Mouse (Mus musculus) left cerebral cortex, adult 2 months (tissue): ENCODE measurements around the gene Mindy4b-ps. TPM values are rescaled to one million over a fixed set of nuclear protein-coding genes. Genes with fewer than 3 reads are reported as not detected.

ENCODE experiments used
- DNase-seq, 2 experiments: peaks; one replicate each; pipeline ENCODE4 v3.0.0; 2021 to 2022; ENCODE audit warnings: low spot score in 2 of 2, mixed read lengths in 1 of 2; ENCODE audit errors: extremely low spot score in 1 of 2
- H3K27ac ChIP-seq: fragments of 200-600 bp; 2 replicates; pipeline ENCODE4 v1.8.1; 2022
- H3K4me3 ChIP-seq: fragments of 200-600 bp; 2 replicates; pipeline ENCODE4 v1.8.1; 2022
- CTCF ChIP-seq: fragments of 200-600 bp; IDR thresholded peaks from 2 replicates; pipeline ENCODE4 v1.8.1; 2022; ENCODE audit warnings: antibody characterized with exemption, mild to moderate bottlenecking, moderate library complexity
- intact Hi-C: fragments of 180-260 bp; cut with DNase I; formaldehyde crosslinking; loops from one replicate; pipeline ENCODE4 v1.15.1; 2025
- total RNA-seq, 2 experiments: library from RNA; stranded (reverse); gene quantifications; 2 replicates each; pipeline ENCODE4 v1.2.3; 2021

The Mindy4b-ps gene
- total RNA-seq, 2 experiments from 2014 or later: 2.6 to 2.8 TPM

- intact Hi-C loops: loop anchor here (2.0 to 10.0 kb wide), 5 partner anchors 58 to 370 kb away; partner anchors contain the start of genes Med12l, Selenot and Tsc22d2
- no peak for DNase-seq
- TF ChIP-seq CTCF: peak; percentile 76
- Histone ChIP-seq H3K4me3 (no peak overlapping the region), H3K27ac (no peak overlapping the region)
These were observed 37.7 kb downstream of the Mindy4b-ps start for GRCm38 (mm10) chr3:58784219-58785092.

DNA sequence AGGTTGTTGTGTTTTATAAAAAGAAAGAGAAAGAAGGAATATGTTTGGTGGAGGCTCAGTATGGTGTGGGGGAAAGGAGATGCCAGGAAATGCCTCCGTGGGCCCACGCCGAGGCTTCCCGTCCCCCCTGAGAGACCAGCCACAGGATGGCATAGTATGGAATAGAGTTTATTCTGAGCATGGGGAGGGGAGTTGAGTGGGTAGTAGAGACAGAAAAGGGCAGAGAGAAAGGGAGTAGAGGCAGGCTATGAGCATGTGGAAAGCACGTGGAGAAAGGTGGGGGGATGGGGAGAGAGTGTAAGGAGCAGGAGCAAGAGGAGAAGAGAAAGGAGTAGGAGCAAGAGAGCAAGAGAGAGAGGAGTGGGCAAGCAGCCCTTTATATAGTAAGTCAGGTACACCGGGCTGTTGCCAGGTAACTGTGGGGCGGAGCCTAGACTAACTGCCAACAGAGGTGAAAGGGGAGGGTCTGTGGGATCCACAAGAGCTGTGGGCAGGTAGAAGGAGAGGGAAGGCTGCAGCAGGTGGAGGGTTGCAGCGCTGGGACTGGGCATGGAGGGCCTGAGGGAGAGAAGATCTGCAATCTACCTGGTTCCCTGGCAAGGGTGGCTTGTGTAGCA lies 38.4 kb downstream of the Mindy4b-ps start:
- no peak overlapping the region for H3K27ac ChIP-seq
- no peak overlapping the region for H3K4me3 ChIP-seq
- DNase-seq: no peak
- TF ChIP-seq CTCF: no peak
- intact Hi-C loops: loop anchor here (2.0 to 10.0 kb wide), 4 partner anchors 57 to 369 kb away; partner anchors contain the start of genes Selenot and Tsc22d2

DNA sequence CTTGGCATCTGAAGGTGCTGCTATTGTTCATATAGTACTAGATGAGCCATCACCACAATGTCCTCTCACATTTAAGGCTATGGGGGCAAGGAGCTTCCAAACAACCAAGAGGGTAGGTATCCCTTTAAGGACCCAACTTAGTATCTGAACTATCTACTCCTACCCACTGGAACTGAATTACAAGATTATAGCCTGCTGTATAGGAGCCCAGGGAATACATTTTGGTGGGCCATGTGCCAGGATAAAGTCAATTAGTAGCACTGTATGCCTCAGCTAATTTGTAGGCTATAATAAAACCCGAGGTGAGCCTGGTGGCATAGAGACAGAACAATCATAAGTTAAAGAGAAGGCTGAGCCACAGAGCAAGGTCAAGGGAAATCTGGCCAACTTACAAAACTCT lies 65.7 kb downstream of the Mindy4b-ps start:
- Histone ChIP-seq H3K27ac (no peak overlapping the region), H3K4me3 (no peak overlapping the region)
- TF ChIP-seq CTCF: no peak
- intact Hi-C loops: no loop called here
- DNase-seq: no peak

DNA sequence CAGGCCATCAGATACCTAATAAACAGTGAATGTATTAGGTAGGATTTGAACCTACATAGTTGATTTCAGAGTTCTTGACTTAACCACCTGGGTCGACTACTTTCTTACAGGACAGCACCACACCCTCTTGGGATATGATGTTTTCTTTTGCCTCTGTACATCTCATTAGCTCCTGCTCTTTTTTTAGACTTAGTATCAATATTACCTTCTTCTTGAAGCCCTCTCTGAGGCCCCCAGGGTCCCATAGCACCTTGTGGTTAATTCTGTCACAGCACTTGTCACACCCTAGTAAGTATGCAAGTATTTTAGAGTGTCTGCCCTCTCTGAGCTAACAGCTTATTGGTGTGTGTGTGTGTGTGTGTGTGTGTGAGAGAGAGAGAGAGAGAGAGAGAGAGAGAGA lies 66.3 kb downstream of the Mindy4b-ps start:
- no peak for TF ChIP-seq CTCF
- intact Hi-C loops: no loop called here
- Histone ChIP-seq H3K27ac (no peak overlapping the region), H3K4me3 (no peak overlapping the region)
- no peak for DNase-seq

- Histone ChIP-seq H3K4me3 (no peak overlapping the region), H3K27ac (no peak overlapping the region)
- no peak for TF ChIP-seq CTCF
- no peak for DNase-seq
- intact Hi-C loops: no loop called here
These were observed 67.8 kb downstream of the Mindy4b-ps start for GRCm38 (mm10) chr3:58754361-58754760.

DNA sequence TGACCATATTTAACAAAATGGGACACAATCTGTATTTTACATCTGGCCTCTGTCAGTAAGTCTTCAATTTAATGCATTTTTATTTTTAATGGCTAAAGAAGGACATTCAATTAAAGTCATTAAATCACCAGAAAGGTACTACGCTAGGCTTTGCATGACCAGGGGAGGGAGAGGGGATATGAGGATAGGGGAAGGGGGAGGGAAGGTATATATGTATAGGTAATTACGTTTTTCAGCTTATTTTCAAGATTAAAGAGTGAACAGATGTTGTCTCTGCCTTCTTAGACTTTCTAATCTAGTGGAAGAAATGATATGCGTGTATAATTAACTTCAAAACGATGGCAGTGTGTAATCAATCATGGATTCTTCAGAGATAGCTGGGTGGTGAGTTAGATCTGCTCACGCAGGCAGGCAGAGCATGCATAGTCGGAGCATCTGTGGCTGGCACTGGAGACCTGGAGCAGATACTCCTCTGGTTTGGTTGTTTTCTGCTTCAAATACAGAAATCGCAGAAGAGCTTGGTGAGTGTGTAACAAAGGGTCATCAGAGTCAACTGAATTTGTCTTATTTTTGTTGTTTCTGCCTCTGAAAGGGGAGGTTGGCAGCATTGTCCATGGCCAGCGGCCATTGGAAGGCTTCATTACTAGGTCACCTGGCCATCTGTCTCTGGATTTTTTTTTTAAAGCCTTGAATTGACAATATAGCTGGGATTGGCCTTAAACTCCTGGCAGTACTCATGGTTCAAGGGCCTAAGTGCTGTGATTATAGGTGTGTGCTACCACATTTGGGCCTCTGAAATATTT lies 70.1 kb downstream of the Mindy4b-ps start:
- TF ChIP-seq CTCF: no peak
- no peak overlapping the region for H3K27ac ChIP-seq
- no peak overlapping the region for H3K4me3 ChIP-seq
- DNase-seq: no peak
- intact Hi-C loops: no loop called here

DNA sequence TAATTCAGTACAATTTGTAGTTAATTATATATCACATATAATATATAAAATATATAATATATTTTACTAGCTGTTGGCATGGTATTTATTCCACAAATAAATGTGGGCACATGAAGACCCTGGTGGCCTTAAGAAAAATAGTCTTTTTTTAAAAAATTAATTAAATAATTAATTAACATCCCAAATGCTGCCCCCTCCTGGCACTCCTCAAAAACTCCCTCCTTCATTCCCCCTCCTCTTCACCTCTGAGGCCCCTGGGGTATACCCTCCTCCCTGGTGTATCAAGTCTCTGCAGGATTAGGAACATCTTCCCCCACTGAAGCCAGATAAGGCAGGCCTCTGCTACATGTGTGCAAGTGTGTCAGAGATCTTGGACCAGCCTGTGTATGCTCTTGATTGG lies 73.4 kb downstream of the Mindy4b-ps start:
- intact Hi-C loops: loop anchor here (2.0 kb wide), 1 partner anchor 26 kb away; no protein-coding TSS in a partner anchor
- Histone ChIP-seq H3K27ac (no peak overlapping the region), H3K4me3 (no peak overlapping the region)
- DNase-seq: no peak
- TF ChIP-seq CTCF: peak; percentile 33; the same call in 1 of the 2 replicates

DNA sequence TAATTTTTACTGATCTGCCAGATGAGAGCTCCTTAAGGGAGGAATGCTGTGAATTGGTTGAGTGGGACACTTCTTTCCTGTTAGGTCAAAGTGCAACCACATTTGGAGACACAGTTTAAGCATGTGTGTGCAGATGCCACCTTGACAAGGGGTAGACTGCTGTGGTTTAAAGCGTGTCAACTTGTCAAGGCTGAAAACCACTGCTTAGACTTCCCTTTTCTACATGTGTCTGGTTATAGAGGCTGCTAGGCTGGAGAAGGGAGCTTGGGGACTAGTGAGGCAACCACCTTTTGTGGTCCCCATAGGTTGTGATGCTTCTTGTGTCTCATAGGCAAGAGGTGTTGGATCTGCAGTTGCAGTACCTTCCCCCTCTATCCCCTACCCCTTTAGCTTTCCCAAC lies 74.2 kb downstream of the Mindy4b-ps start:
- H3K27ac ChIP-seq: no peak overlapping the region
- H3K4me3 ChIP-seq: no peak overlapping the region
- DNase-seq: no peak
- intact Hi-C loops: loop anchor here (2.0 kb wide), 1 partner anchor 25 kb away; no protein-coding TSS in a partner anchor
- TF ChIP-seq CTCF: no peak

DNA sequence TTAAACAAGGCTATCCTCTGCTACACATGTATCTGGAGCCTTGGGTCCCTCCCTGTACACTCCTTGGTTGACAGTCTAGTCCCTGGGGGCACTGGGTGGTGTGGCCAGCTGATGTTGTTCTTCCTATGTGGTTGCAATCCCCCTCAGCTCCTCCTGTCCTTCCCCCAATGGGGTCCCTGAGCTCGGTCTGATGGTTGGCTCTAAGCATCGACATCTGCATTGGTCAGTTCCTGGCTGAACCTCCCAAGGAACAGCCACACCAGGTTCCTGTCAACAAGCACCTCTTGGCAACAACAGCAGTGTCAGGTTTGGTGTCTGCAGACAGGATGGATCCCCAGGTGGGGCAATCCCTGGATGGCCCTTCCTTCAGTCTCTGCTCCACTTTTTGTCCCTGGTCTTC lies 82.6 kb downstream of the Mindy4b-ps start:
- Histone ChIP-seq H3K27ac (no peak overlapping the region), H3K4me3 (no peak overlapping the region)
- DNase-seq: no peak
- intact Hi-C loops: no loop called here
- no peak for TF ChIP-seq CTCF

Other genes with a start within 250 kb of the Mindy4b-ps start
- 100 to 1,000 TPM; 140 to 144 TPM for gene Selenot, start 245.7 kb downstream of the Mindy4b-ps start, total RNA-seq
- gene Erich6, start 185.1 kb downstream of the Mindy4b-ps start, total RNA-seq: 1 to 10 TPM; 1.4 to 1.7 TPM
- gene Siah2, start 129.9 kb downstream of the Mindy4b-ps start, total RNA-seq: 10 to 100 TPM; 17.2 to 22.0 TPM
- gene Clrn1, start 63.0 kb upstream of the Mindy4b-ps start, total RNA-seq: 1 to 10 TPM in 1 of 2 experiments, under 1 TPM in 1; 0.68 to 1.4 TPM
- 10 to 100 TPM; 46.5 to 52.0 TPM for gene Med12l, start 183.5 kb upstream of the Mindy4b-ps start, total RNA-seq